Mouse (Mus musculus) testis, adult 2 months (tissue): ENCODE measurements around the gene Myh9.

Experiments used
- CTCF ChIP-seq: fragments of 200-500 bp; IDR thresholded peaks from 2 replicates; pipeline ENCODE4 v1.5.1; 2012; ENCODE audit warnings: low read depth, mild to moderate bottlenecking, inconsistent platforms, low read length, moderate library complexity; ENCODE audit not compliant: control insufficient read depth, insufficient read depth, insufficient replicate concordance
- POLR2A ChIP-seq: fragments of 200-500 bp; IDR thresholded peaks from 2 replicates; pipeline ENCODE4 v1.6.1; 2012; ENCODE audit warnings: low read depth, mild to moderate bottlenecking, inconsistent platforms, low read length, moderate library complexity; ENCODE audit not compliant: control insufficient read depth

DNA sequence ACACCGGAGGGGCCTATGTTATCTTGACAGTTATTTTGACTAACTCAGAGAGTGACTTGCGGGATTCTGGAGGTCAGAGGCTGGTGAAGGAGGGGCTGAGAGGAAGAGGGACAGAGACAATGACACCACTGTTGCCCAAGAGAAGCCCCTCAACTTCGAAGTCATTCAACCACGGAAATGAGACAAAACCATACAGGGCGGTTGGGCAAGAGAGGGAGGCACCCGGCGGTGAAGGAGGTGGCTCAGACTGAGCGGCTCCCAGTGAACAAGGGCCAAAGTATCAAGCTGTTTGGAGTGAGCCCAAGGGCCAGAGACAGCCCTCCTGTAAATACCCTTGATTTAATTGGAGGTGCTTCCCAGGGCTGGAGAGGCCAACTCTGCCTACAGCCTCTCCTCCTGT lies 13.3 kb upstream of the Myh9 start:
- TF ChIP-seq POLR2A = no peak
- TF ChIP-seq CTCF = no peak
